Mouse (Mus musculus) ES-E14 (cell line): ENCODE measurements at regions not wholly inside any gene's neighbourhood (a gene's known extent, or its start where the extent isn't known, plus 50 kb on each side); places are given as distances from the start of the nearest gene placed in this dataset.

ENCODE experiments used
- DNase-seq: peaks from one replicate; pipeline ENCODE4 v3.0.0-alpha.2; 2013; ENCODE audit warnings: low read depth, low spot score
- H3K27ac ChIP-seq: 2 replicates; pipeline ENCODE4 v1.5.1; 2012; ENCODE audit warnings: low read depth, mild to moderate bottlenecking, low read length, moderate library complexity, mixed read lengths; ENCODE audit not compliant: poor library complexity, insufficient read depth, severe bottlenecking
- H3K36me3 ChIP-seq: 2 replicates; pipeline ENCODE4 v1.6.1; 2012; ENCODE audit warnings: mild to moderate bottlenecking, low read length, moderate library complexity, mixed read lengths; ENCODE audit not compliant: control insufficient read depth, poor library complexity, insufficient read depth, severe bottlenecking
- H3K4me1 ChIP-seq, 2 experiments: fragments of 150-350 bp in 1 of 2; sonication (generic) in 1 of 2; 2 replicates each; pipeline ENCODE4 v1.6.1; 2012; ENCODE audit warnings: low read length in 2 of 2, mild to moderate bottlenecking in 1 of 2, mixed read lengths in 1 of 2; ENCODE audit not compliant: control insufficient read depth in 2 of 2, insufficient read depth in 2 of 2, poor library complexity in 1 of 2
- H3K4me3 ChIP-seq, 2 experiments: fragments of 150-350 bp in 1 of 2; sonication (generic) in 1 of 2; 2 replicates each; pipeline ENCODE4 v1.5.1; 2012; ENCODE audit warnings: low read length in 2 of 2, low read depth in 1 of 2, mild to moderate bottlenecking in 1 of 2, mixed read lengths in 1 of 2; ENCODE audit not compliant: insufficient read depth in 1 of 2, poor library complexity in 1 of 2, severe bottlenecking in 1 of 2
- H3K9ac ChIP-seq: 2 replicates; pipeline ENCODE4 v1.6.1; 2012; ENCODE audit warnings: low read depth, mild to moderate bottlenecking, low read length, mixed read lengths; ENCODE audit not compliant: poor library complexity, insufficient read depth, severe bottlenecking
- H3K9me3 ChIP-seq: fragments of 150-350 bp; sonication (generic); 2 replicates; pipeline ENCODE4 v1.6.1; 2012; ENCODE audit warnings: low read depth, mild to moderate bottlenecking, low read length; ENCODE audit not compliant: control insufficient read depth, insufficient read depth
- CHD2 ChIP-seq: IDR thresholded peaks from 2 replicates; pipeline ENCODE4 v1.6.1; 2014; ENCODE audit warnings: mild to moderate bottlenecking, low read depth, low read length, inconsistent platforms
- HCFC1 ChIP-seq: IDR thresholded peaks from 2 replicates; pipeline ENCODE4 v1.6.1; 2012; ENCODE audit warnings: low read length, inconsistent platforms, borderline replicate concordance; ENCODE audit not compliant: insufficient read depth
- MAFK ChIP-seq: IDR thresholded peaks from 2 replicates; pipeline ENCODE4 v1.6.1; 2014; ENCODE audit warnings: mild to moderate bottlenecking, low read depth, low read length, inconsistent platforms; ENCODE audit not compliant: insufficient read depth
- ZC3H11A ChIP-seq: IDR thresholded peaks from 2 replicates; pipeline ENCODE4 v1.6.1; 2012; ENCODE audit warnings: low read depth, mild to moderate bottlenecking, inconsistent platforms, low read length, borderline replicate concordance
- ZNF384 ChIP-seq: IDR thresholded peaks from 2 replicates; pipeline ENCODE4 v1.6.1; 2012; ENCODE audit warnings: low read depth, low read length, inconsistent platforms
- in situ Hi-C, 2 experiments: fragments of 600-800 bp; cut with MboI; formaldehyde crosslinking; loops; one replicate each; pipeline ENCODE4 v1.15.1; 2025; ENCODE audit warnings: low sequenced_read_pairs in 2 of 2, inconsistent platforms in 1 of 2; ENCODE audit not compliant: unreplicated experiment in 2 of 2

- Histone ChIP-seq H3K9ac (no peak overlapping the region), H3K4me1 (0 out of 4 replicates have a peak, but pooled peaks cover 0 to 4% of the 10 kb centered on the region in 2 experiments), H3K9me3 (no peaks in the 10 kb centered on the region), H3K4me3 (no peak overlapping the region), H3K27ac (no peak overlapping the region), H3K36me3 (no peaks in the 10 kb centered on the region)
- TF ChIP-seq CHD2 (no peak), ZC3H11A (no peak), HCFC1 (no peak), ZNF384 (no peak), MAFK (no peak)
- no peak for DNase-seq
- in situ Hi-C loops: no loop called here
Observed at GRCm38 (mm10) chr4:101360296-101360695, 58.8 kb upstream of the Ak4 start.

- TF ChIP-seq ZC3H11A (no peak), CHD2 (no peak), HCFC1 (no peak), MAFK (no peak), ZNF384 (no peak)
- no peak overlapping the region for H3K9ac ChIP-seq
- in situ Hi-C loops: no loop called here
- no peak overlapping the region for H3K4me3 ChIP-seq
- no peak for DNase-seq
- H3K36me3 ChIP-seq: no peaks in the 10 kb centered on the region
- 0 out of 4 replicates have a peak, but pooled peaks cover 0 to 4% of the 10 kb centered on the region in 2 experiments for H3K4me1 ChIP-seq
- H3K27ac ChIP-seq: no peak overlapping the region
- H3K9me3 ChIP-seq: no peaks in the 10 kb centered on the region
Observed at GRCm38 (mm10) chr4:101359119-101359518, 60.0 kb upstream of the Ak4 start.

GRCm38 (mm10) chr4:101358525-101358924, 60.6 kb upstream of the Ak4 start:
- Histone ChIP-seq H3K4me3 (no peak overlapping the region), H3K36me3 (no peaks in the 10 kb centered on the region), H3K4me1 (0 out of 4 replicates have a peak, but pooled peaks cover 0 to 4% of the 10 kb centered on the region in 2 experiments), H3K27ac (no peak overlapping the region), H3K9me3 (no peaks in the 10 kb centered on the region), H3K9ac (no peak overlapping the region)
- no peak for DNase-seq
- in situ Hi-C loops: no loop called here
- TF ChIP-seq HCFC1: no peak
- no peak for TF ChIP-seq ZNF384
- TF ChIP-seq CHD2: no peak

- H3K27ac ChIP-seq: no peak overlapping the region
- H3K9ac ChIP-seq: peak overlapping the region; percentile 81; the same call in 1 of the 2 replicates
- DNase-seq: no peak
- H3K9me3 ChIP-seq: no peaks in the 10 kb centered on the region
- peak overlapping the region in 1 of 2 experiments; percentile 93; a peak in 2 of 4 replicates for H3K4me3 ChIP-seq
- no peak for TF ChIP-seq MAFK
- TF ChIP-seq ZC3H11A: no peak
- TF ChIP-seq ZNF384: no peak
- TF ChIP-seq HCFC1: no peak
- TF ChIP-seq CHD2: no peak
- in situ Hi-C loops: no loop called here
- 0 out of 4 replicates have a peak, but pooled peaks cover 0 to 4% of the 10 kb centered on the region in 2 experiments for H3K4me1 ChIP-seq
- no peaks in the 10 kb centered on the region for H3K36me3 ChIP-seq
Observed at GRCm38 (mm10) chr4:101357923-101358322, 61.2 kb upstream of the Ak4 start.
